Mouse (Mus musculus): Measurements from ENCODE around the gene Wipf1. TPM values are rescaled to one million over a fixed set of nuclear protein-coding genes. Genes with fewer than 3 reads are reported as not detected.

The Wipf1 gene
- polyA plus RNA-seq, 1 experiment from 2014 or later = 24.1 TPM

DNA sequence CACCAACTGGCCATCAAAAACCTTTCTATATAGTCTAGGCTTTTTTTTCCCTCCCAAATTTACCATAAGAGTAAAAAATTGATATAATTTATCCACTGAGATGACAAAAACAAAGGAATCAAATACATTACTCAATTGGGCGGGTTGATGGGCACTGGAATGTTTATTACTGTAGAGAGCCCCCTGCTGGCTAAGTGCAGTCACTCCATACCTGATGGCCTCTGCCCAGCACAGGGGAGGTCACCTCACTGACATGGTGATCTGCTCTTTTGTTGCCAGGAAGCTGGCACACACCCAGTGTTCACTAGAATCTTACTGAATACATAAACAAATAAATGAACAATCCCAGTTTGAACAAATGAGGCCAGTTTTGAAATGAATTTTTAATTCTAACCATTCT, 102.2 kb downstream of the Wipf1 start:
- Histone ChIP-seq H3K9ac (ENCODE audit: low read length) (no peak overlapping the region), H3K4me1 (ENCODE audit: control insufficient read depth, insufficient read depth, low read length) (no peaks in the 10 kb centered on the region), H3K4me3 (ENCODE audit: low read depth, low read length) (no peak overlapping the region), H3K9me3 (ENCODE audit: control insufficient read depth, low read length) (no peaks in the 10 kb centered on the region), H3K4me2 (ENCODE audit: low read depth, severe bottlenecking) (no peak overlapping the region), H3K27ac (replicated peaks; ENCODE audit: low read depth, low read length) (no peak overlapping the region), H3K27me3 (ENCODE audit: control insufficient read depth, insufficient read depth, low read length) (no peaks in the 10 kb centered on the region), H3K36me3 (ENCODE audit: control insufficient read depth, insufficient read depth, low read length) (no peaks in the 10 kb centered on the region)
- ATAC-seq (ENCODE audit: insufficient number of reproducible peaks, low FRiP score, low TSS enrichment, low read depth) (no peak), DNase-seq (ENCODE audit: low spot score) (peak; percentile 47)
- 39% methylated on average over 1 of the region's 1 CpGs for WGBS

DNA sequence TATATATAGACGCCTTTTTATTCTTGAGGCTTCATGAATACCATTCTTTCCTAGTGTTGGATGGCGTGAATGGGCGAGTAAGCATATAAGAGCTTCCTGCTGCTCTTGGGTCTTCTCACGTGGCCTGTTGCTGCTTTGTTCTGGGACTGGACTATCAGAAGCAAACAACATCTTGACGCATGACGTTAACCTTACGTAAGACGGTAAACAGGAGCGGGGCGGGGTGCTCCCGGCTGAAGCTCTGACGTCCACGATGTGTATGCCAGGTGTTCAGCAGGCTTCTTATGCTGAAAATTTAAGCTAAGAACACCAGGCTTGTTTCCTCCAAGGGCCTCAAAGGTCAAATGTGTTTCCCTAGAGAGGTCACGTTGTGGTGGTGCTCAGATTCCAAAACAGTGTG, 103.7 kb downstream of the Wipf1 start:
- WGBS = 68% methylated on average over 14 of the region's 14 CpGs
- no peak overlapping the region for H3K9ac ChIP-seq (ENCODE audit: low read length)
- no peak overlapping the region for H3K27ac ChIP-seq (replicated peaks; ENCODE audit: low read depth, low read length)
- no peaks in the 10 kb centered on the region for H3K9me3 ChIP-seq (ENCODE audit: control insufficient read depth, low read length)
- H3K4me1 ChIP-seq (ENCODE audit: control insufficient read depth, insufficient read depth, low read length) = no peaks in the 10 kb centered on the region
- H3K27me3 ChIP-seq (ENCODE audit: control insufficient read depth, insufficient read depth, low read length) = no peaks in the 10 kb centered on the region
- H3K4me2 ChIP-seq (ENCODE audit: low read depth, severe bottlenecking) = no peak overlapping the region
- no peak for ATAC-seq (ENCODE audit: insufficient number of reproducible peaks, low FRiP score, low TSS enrichment, low read depth)
- DNase-seq (ENCODE audit: low spot score) = no peak
- no peak overlapping the region for H3K4me3 ChIP-seq (ENCODE audit: low read depth, low read length)
- no peaks in the 10 kb centered on the region for H3K36me3 ChIP-seq (ENCODE audit: control insufficient read depth, insufficient read depth, low read length)

DNA sequence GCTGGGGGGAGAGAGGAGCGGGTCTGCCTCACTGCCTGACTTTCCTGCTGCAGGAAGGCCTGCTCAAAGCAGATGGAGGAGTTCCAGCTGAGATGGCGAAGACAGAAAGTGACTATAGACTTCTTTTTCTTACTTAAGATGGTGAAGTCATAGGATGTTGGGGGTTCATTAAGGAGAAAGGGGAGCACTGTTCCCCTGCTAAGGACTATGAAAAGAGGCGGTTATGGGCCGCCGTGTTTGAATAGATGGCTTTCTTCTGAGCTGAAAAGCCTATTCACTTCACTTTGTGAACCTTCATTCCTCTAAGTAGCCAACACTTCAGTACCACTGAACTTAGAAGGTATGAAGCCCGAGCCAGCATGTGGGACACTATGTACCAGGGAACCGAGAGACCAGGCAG, 109.8 kb downstream of the Wipf1 start:
- Histone ChIP-seq H3K27ac (replicated peaks; ENCODE audit: low read depth, low read length) (no peak overlapping the region), H3K4me1 (ENCODE audit: control insufficient read depth, insufficient read depth, low read length) (no peaks in the 10 kb centered on the region), H3K27me3 (ENCODE audit: control insufficient read depth, insufficient read depth, low read length) (no peaks in the 10 kb centered on the region), H3K9me3 (ENCODE audit: control insufficient read depth, low read length) (no peaks in the 10 kb centered on the region), H3K4me3 (ENCODE audit: low read depth, low read length) (no peak overlapping the region), H3K9ac (ENCODE audit: low read length) (no peak overlapping the region), H3K4me2 (ENCODE audit: low read depth, severe bottlenecking) (no peak overlapping the region), H3K36me3 (ENCODE audit: control insufficient read depth, insufficient read depth, low read length) (no peaks in the 10 kb centered on the region)
- no peak for DNase-seq (ENCODE audit: low spot score)
- no peak for ATAC-seq (ENCODE audit: insufficient number of reproducible peaks, low FRiP score, low TSS enrichment, low read depth)
- 79% methylated on average over 7 of the region's 7 CpGs for whole genome bisulfite sequencing

DNA sequence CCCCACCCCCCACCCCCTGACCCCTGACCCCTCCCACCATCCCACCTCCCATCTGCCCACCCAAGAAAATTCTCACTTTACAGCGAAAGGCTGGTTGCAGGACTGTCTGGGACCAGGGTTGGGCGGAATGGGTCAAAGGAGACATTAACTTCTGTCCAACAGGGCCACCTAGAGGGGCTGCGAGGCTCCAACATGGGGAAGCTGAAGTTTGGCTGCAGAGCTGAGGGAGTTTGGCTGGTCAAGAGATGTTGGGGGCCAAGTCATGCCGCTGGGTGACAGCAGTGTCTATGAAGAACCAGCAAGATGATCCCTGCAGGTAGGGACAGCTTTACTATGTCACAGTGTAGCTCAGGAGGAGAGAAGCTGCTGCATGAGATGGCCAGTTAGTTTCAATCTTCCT, 110.2 kb downstream of the Wipf1 start:
- Histone ChIP-seq H3K27ac (replicated peaks; ENCODE audit: low read depth, low read length) (no peak overlapping the region), H3K9me3 (ENCODE audit: control insufficient read depth, low read length) (no peaks in the 10 kb centered on the region), H3K4me3 (ENCODE audit: low read depth, low read length) (no peak overlapping the region), H3K4me2 (ENCODE audit: low read depth, severe bottlenecking) (no peak overlapping the region), H3K36me3 (ENCODE audit: control insufficient read depth, insufficient read depth, low read length) (no peaks in the 10 kb centered on the region), H3K27me3 (ENCODE audit: control insufficient read depth, insufficient read depth, low read length) (no peaks in the 10 kb centered on the region), H3K4me1 (ENCODE audit: control insufficient read depth, insufficient read depth, low read length) (no peaks in the 10 kb centered on the region), H3K9ac (ENCODE audit: low read length) (no peak overlapping the region)
- ATAC-seq (ENCODE audit: insufficient number of reproducible peaks, low FRiP score, low TSS enrichment, low read depth) (no peak), DNase-seq (ENCODE audit: low spot score) (peak; percentile 45)
- 30% methylated on average over 4 of the region's 4 CpGs for WGBS

DNA sequence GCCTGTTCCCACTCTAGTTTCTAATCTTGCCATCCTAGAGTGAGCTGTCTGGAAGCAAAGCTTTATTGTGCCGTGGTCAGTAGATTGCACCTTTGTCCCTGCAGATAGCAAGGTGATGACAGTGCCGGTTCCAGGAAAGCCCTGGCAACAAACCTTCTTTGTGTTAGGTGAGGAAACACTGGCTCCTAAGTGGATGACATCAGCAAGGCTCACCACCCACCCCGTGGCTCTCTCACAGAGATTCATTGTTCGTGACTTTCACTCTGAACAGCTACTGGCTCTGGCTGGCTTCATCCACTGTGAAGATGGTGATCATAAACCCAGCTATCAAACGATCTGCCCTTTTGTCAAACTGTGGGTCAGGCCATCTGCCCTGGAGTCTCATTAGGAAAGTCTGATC, 113.6 kb downstream of the Wipf1 start:
- 62% methylated on average over 5 of the region's 5 CpGs for WGBS
- H3K27me3 ChIP-seq (ENCODE audit: control insufficient read depth, insufficient read depth, low read length) = no peaks in the 10 kb centered on the region
- no peak overlapping the region for H3K27ac ChIP-seq (replicated peaks; ENCODE audit: low read depth, low read length)
- no peak overlapping the region for H3K9ac ChIP-seq (ENCODE audit: low read length)
- no peaks in the 10 kb centered on the region for H3K9me3 ChIP-seq (ENCODE audit: control insufficient read depth, low read length)
- no peak overlapping the region for H3K4me2 ChIP-seq (ENCODE audit: low read depth, severe bottlenecking)
- no peaks in the 10 kb centered on the region for H3K36me3 ChIP-seq (ENCODE audit: control insufficient read depth, insufficient read depth, low read length)
- DNase-seq (ENCODE audit: low spot score) = no peak
- H3K4me1 ChIP-seq (ENCODE audit: control insufficient read depth, insufficient read depth, low read length) = no peaks in the 10 kb centered on the region
- no peak for ATAC-seq (ENCODE audit: insufficient number of reproducible peaks, low FRiP score, low TSS enrichment, low read depth)
- H3K4me3 ChIP-seq (ENCODE audit: low read depth, low read length) = no peak overlapping the region

DNA sequence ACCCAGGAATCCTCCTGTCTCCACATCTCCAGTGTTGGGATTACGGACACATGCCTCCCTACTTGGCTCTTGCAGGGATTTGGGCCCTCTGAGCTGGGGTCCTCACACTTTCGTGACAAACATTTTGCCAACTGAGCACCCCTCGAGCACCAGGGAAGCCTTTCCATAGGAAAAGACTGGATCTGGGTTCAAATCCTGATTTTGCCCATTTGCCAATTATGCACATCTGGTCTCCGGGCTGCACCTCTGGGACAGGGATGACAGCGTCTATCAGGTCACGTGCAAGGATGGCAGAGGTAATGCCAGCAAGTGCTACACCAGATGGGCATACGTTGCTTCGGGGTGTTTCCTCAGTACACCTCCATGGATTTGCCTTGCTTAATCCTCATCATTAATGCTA, 119.5 kb downstream of the Wipf1 start:
- 91% methylated on average over 8 of the region's 8 CpGs for WGBS
- Histone ChIP-seq H3K27ac (replicated peaks; ENCODE audit: low read depth, low read length) (no peak overlapping the region), H3K9me3 (ENCODE audit: control insufficient read depth, low read length) (no peaks in the 10 kb centered on the region), H3K4me1 (ENCODE audit: control insufficient read depth, insufficient read depth, low read length) (no peaks in the 10 kb centered on the region), H3K4me2 (ENCODE audit: low read depth, severe bottlenecking) (no peak overlapping the region), H3K4me3 (ENCODE audit: low read depth, low read length) (no peak overlapping the region), H3K27me3 (ENCODE audit: control insufficient read depth, insufficient read depth, low read length) (no peaks in the 10 kb centered on the region), H3K36me3 (ENCODE audit: control insufficient read depth, insufficient read depth, low read length) (no peaks in the 10 kb centered on the region), H3K9ac (ENCODE audit: low read length) (no peak overlapping the region)
- DNase-seq (ENCODE audit: low spot score) (no peak), ATAC-seq (ENCODE audit: insufficient number of reproducible peaks, low FRiP score, low TSS enrichment, low read depth) (no peak)

DNA sequence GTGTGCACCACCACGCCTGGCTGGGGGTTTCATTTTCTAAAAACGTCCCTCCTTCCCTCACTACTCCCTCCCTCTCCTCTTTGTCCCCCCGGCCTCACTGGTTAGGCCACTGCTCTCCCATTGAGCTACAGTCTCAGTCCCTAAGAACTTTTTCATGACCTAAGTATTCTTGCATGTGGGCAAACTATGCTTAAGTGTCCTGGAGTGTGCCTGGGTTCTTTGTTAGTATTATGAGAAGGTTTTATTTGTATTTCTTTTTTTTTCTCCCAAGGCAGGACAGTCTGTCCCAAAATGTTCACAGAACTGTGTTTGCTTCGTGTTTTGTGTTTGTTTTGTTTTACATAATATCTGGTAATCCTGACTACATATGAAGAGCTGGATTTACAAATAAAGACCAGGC, 121.9 kb downstream of the Wipf1 start:
- H3K36me3 ChIP-seq (ENCODE audit: control insufficient read depth, insufficient read depth, low read length) = no peaks in the 10 kb centered on the region
- no peak overlapping the region for H3K27ac ChIP-seq (replicated peaks; ENCODE audit: low read depth, low read length)
- no peak overlapping the region for H3K4me3 ChIP-seq (ENCODE audit: low read depth, low read length)
- H3K9ac ChIP-seq (ENCODE audit: low read length) = no peak overlapping the region
- WGBS = 65% methylated on average over 4 of the region's 4 CpGs
- no peak overlapping the region for H3K4me2 ChIP-seq (ENCODE audit: low read depth, severe bottlenecking)
- no peaks in the 10 kb centered on the region for H3K9me3 ChIP-seq (ENCODE audit: control insufficient read depth, low read length)
- ATAC-seq (ENCODE audit: insufficient number of reproducible peaks, low FRiP score, low TSS enrichment, low read depth) (no peak), DNase-seq (ENCODE audit: low spot score) (no peak)
- H3K4me1 ChIP-seq (ENCODE audit: control insufficient read depth, insufficient read depth, low read length) = no peaks in the 10 kb centered on the region
- H3K27me3 ChIP-seq (ENCODE audit: control insufficient read depth, insufficient read depth, low read length) = no peaks in the 10 kb centered on the region

DNA sequence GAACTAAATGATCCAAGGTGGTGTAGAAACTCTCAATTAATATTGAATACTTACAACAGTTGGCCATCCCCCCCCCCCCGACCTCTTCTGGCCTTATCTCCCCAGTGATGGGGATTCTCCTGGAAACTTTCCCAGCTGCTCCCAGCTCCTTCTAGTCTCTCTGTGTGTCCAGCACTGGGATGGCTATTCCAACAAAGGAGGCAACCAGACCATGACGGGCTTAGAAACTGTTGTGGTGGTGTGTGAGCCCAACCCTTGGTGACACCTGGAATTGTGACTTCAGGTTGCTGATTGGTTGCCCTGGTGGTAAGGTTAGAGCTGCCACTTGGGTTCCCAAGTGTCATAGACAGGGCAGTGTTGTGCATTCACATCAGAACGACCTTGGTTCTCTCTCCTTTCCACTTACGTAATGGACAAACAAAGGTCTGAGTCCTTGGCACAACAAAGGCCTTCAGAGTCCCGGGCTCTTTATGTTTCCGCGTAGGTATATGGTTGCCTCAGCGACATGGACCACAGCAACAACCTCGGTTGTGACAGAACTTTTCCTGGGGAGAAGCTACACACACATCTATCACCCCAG, 123.1 kb downstream of the Wipf1 start:
- no peaks in the 10 kb centered on the region for H3K4me1 ChIP-seq (ENCODE audit: control insufficient read depth, insufficient read depth, low read length)
- H3K36me3 ChIP-seq (ENCODE audit: control insufficient read depth, insufficient read depth, low read length) = no peaks in the 10 kb centered on the region
- no peak overlapping the region for H3K4me2 ChIP-seq (ENCODE audit: low read depth, severe bottlenecking)
- no peaks in the 10 kb centered on the region for H3K9me3 ChIP-seq (ENCODE audit: control insufficient read depth, low read length)
- H3K27ac ChIP-seq (replicated peaks; ENCODE audit: low read depth, low read length) = no peak overlapping the region
- WGBS = 90% methylated on average over 9 of the region's 9 CpGs
- H3K9ac ChIP-seq (ENCODE audit: low read length) = no peak overlapping the region
- DNase-seq (ENCODE audit: low spot score) (no peak), ATAC-seq (ENCODE audit: insufficient number of reproducible peaks, low FRiP score, low TSS enrichment, low read depth) (no peak)
- no peak overlapping the region for H3K4me3 ChIP-seq (ENCODE audit: low read depth, low read length)
- H3K27me3 ChIP-seq (ENCODE audit: control insufficient read depth, insufficient read depth, low read length) = no peaks in the 10 kb centered on the region

DNA sequence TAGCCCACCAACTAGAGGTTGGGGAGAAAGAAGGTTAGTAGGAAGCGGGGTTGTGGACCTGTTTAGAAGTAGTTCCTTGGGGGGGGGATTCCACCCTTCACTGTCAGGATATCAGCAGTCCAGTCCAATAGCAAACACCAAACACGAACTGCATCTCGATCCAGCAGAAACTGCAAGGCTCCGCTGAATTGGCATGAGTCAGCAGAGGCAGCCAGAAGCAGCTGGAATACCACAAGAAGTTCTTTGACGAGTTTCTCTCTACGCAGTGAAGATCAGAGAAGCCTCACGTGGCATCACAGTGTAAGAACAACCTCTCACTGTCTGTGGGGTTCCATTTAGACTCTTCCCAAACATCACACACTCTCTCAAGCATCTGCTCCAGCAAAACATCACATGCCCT, 124.6 kb downstream of the Wipf1 start:
- Histone ChIP-seq H3K9ac (ENCODE audit: low read length) (no peak overlapping the region), H3K4me3 (ENCODE audit: low read depth, low read length) (no peak overlapping the region), H3K9me3 (ENCODE audit: control insufficient read depth, low read length) (no peaks in the 10 kb centered on the region), H3K27me3 (ENCODE audit: control insufficient read depth, insufficient read depth, low read length) (no peaks in the 10 kb centered on the region), H3K4me1 (ENCODE audit: control insufficient read depth, insufficient read depth, low read length) (no peaks in the 10 kb centered on the region), H3K4me2 (ENCODE audit: low read depth, severe bottlenecking) (no peak overlapping the region), H3K36me3 (ENCODE audit: control insufficient read depth, insufficient read depth, low read length) (no peaks in the 10 kb centered on the region), H3K27ac (replicated peaks; ENCODE audit: low read depth, low read length) (no peak overlapping the region)
- DNase-seq (ENCODE audit: low spot score) = no peak
- 94% methylated on average over 7 of the region's 7 CpGs for WGBS
- ATAC-seq (ENCODE audit: insufficient number of reproducible peaks, low FRiP score, low TSS enrichment, low read depth) = no peak
